Mouse (Mus musculus) kidney, postnatal 25 days (tissue): ENCODE measurements around the gene Med15.
A peak's percentile ranks its signal among the peaks of the same experiment; 100 is the strongest.

Source experiments
- DNase-seq, 2 experiments: peaks; one replicate each; pipeline ENCODE4 v3.0.0; 2021; ENCODE audit warnings: mixed read lengths in 2 of 2

Gene Med15

DNA sequence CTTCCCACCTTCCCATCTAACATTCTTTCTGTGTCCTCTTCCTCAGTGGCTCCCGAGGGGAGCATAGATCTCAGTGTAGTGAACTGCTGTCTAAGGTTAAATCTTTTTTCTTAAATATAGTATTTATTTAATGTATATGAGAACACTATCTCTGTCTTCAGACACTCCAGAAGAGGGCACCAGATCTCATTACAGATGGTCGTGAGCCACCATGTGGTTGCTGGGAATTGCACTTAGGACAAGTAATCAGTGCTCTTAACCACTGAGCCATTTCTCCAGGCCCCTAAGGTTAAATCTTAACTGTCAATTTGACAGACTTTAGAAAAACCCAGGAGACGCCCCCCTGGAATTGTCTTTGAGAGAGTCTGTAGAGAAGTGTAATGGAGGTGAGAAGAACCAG lies 670 bp downstream of the Med15 start:
- no peak for DNase-seq

DNA sequence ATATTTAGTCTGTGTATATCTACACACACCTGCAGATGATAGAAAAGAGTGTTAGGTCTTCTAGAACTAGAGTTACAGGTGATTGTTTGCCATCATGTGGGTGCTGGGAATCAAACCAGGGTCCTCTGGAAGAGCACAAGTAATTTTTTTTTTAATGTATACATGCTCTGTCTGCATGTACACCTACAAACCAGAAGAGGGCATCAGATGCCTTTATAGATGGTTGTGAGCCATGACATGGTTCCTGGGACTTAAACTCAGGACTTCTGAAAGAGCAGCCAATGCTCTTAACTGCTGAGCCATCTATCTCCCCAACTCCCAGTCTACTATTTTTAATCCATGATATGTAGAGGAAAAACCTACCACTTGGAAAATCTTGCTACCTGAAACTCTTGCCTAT lies 2.7 kb downstream of the Med15 start:
- DNase-seq, result no peak

DNA sequence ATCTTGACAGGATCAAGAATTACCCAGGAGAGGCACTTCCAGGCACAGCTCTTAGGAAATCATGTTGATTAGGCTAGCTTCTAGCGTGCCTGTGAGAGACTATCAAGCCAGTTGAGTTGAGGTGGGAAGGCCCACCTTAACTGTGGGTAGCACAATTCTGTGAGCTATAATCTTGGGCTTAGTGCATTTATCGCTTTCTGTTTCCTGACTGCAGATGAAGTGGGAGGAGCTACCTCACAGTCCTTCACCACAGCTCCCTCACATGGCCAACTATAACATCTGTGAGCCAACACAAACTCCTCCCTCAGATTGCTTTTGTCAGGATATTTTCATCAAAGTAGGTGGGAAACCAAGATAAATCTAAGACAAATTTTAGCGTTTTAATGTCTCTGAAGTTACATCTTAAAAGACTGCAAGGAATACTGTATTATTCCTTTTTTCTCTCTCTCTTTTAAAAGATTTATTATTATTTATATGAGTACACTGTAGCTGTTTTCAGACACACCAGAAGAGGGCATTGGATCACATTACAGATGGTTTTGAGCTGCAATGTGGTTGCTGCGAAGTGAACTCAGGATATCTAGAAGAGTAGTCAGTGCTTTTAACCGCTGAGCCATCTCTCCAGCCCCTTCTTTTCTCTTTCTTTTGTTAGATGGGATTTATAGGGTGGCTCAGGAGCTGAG lies 5.4 kb downstream of the Med15 start:
- peak; percentile 62 to 70 for DNase-seq

DNA sequence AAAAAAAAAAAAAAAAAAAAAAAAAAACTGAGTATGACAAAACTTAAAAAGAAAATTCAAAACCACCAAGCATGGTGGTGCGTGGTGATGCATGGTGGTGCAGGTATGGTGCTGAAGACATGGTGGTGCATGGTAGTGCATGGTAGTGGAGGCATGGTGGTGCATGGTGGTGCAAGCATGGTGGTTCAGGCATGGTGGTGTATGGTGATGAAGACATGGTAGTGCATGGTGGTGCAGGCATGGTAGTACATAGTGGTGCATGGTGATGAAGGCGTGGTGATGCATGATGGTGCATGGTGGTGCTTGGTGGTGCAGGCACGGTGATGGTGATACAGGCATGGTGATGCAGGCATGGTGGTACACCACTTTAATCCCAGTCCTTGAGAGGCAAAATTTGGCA lies 8.2 kb downstream of the Med15 start:
- no peak for DNase-seq

DNA sequence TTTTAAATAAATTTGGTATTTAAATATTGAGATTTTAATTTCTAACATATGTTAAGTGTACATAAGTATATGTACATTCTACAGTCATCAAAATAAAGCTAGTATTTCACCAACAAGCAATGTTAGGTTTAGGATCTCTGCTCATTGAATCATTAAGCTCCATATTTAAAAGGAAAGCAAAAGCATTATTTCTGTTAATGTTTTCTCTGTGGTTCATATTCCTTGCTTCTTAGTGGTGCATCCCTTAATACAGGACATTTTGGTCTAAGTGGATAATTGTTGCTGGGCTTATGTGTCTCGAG lies 9.4 kb downstream of the Med15 start:
- DNase-seq, result no peak

DNA sequence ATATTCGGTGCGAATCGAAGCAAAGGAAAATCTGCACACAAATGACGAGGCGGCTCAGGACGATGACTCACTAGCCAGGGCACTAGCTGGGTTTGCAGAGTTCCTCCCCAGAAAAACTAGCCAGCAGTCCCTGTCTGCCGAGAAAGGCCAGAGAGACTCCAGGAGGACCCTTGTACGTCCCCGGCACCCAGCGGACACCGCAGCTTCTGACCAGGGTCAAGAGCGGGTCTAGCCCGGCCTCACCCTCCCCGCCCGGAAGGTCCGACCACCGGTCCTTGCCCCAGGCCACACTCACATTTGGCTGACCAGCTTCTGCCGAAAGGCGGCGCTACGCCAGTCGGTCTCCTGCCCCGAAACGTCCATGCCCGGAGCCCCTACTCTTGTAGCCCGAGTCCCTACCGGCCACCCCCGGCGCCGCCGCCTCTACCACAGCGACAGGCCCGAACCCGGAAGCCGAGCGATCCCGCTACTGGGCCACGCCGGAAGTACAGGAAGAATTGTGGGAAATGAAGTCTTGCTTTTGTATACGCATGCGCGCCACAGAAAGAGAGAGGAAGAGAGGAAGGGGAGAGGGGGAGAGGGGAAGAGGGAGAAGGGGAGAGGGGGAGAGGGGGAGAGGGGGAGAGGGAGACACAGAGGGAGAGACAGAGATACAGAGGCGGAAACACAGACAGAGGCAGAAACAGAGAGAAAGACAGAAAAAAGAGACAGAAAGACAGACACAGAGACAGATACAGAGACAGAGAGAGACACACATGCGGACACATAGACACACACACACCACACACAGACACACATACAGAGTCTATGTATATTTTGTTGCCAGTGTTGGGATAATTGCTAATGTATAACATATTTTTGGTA lies 10.0 kb downstream of the Med15 start:
- DNase-seq, result peak; percentile 90 to 95

DNA sequence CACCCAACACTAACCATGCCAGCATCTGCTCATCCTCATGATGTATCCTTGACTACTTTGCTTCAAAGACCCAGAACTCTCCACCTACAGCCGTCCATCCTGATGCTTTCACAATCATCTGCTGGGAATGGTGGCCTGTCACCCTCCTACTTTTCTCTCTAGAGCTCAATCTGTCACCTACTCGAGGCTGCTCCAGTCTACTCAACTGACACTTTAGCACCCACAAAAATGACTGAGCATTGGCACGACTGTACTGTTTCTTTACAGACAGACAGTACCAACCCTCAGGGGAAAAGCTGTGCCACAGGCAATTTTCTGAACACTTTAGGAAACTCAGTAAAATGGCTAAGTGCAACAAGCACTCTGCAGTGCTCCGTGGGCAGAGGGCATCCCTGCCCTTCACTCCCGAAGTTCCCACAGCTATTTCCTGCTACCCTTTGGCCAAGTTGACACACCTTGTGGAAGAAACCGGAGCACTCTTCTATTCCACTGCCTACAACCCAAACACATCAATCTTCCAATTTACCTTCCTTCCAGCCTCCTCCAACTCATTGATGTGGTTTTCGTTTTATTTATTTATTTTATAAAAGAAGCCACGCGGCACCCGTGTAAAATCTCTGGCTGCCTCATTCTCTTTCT lies 10.8 kb downstream of the Med15 start:
- DNase-seq, result no peak

DNA sequence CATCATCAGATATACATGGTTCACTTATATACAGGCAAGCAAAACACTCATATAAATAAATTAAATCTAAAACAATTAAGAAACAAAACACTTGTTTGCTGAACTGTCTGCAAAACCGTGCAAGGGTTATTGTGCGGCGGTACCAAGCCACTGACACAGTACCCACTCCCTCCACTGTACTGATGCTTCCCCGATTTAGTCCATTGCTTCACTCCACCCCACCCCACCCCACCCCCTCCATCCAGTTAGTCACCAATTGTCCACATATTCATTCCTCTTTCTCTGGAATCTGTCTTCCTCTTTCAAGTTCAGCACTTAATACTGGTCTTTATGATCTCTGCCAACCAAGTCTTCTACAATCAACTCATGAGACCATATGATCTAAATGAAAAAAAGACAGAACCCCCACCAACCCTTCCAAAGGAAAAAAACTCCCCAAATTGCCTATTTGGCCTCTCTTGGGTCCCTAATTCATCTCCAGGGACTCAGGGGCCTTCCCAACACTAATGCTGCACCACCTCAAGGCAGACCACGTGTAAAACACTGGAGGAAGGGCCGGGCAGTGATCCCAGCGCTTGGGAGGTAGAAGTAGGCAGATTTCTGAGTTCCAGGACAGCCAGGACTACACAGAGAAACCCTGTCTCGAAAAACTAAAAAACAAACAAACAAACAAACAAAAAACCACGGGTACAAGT lies 11.4 kb downstream of the Med15 start:
- DNase-seq, result no peak

DNA sequence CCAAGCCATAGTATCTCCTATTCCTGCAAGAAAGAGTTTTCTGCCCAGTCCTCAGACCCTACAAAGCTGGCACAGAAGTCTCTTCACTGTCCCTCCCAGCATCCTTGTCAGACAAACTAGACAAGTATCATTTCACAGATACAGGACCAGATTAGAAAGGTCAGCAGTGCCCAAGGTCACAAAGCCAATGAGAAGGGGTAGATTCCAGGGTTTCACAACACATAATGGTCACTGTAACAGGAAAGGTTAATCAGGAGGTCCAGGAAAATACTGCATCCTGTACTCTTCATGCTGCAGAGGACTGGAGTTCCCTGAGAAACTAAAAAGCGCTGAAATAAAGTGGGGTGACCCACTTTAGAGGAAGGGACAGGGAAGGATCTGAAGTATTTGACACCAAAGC lies 14.9 kb downstream of the Med15 start:
- DNase-seq, result no peak

DNA sequence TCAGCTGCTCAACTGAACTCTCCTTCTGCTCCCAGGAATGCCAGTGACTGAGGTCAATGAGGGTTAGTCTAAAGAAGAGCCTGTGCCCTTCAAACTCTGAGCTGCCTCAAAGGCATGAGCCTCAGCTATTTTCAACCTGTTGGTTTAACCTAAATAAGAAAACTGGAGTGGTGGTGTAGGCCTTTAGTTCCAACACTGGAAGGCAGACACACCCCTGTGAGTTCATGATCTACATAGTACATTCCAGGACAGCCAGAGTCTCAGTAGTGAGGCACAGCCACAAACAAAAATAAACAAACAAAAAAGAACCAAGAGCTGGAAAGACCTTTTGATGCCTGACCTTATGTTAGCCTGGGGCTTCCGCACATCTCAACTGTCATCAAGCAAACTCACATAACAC lies 25.1 kb downstream of the Med15 start:
- DNase-seq, result no peak

DNA sequence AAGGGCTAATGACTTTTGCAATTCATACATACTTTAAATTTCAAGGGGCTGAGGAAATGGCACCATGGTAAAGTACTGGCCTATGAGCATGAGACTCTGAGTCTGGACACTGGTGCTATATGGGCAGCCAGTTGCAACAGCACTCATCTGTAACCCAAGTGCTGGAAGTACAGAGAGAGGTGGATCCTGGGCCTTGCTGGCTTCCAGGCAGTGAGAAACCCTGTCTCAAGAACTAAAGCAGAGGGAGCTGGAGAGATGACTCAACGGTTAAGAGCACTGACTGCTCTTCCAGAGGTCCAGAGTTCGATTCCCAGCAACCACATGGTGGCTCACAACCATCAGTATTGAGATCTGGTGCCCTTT lies 31.7 kb downstream of the Med15 start:
- no peak for DNase-seq

DNA sequence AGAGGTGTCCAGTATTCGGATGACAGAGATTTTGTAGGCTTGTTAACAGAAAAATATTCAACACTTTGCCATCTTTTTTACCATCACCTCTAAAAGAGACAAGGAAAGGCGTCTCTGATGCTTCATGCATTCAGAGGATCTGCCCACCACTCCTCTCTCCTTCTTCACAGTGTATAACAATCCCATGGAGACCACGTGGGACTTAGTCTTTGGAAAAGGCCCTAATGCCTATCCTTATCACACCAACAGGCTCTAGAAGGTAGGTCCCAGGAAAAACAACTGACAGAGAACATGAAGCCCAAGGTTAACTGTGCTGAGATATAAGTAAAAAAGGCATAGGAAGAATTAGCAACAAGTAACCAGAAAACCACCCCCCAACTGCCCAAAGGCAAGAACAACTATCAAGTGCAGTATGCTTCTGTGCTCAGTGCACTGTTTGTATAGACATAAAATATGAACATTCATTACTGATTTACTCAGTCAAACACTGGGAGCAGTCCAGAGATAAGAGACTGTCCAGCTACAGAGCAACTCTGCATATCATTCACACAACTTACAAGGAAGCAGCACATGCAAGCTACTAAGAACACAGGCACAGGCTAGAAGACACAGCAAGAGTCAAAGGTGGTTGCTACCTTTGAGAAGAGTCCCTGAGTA lies 32.2 kb downstream of the Med15 start:
- DNase-seq, result no peak

DNA sequence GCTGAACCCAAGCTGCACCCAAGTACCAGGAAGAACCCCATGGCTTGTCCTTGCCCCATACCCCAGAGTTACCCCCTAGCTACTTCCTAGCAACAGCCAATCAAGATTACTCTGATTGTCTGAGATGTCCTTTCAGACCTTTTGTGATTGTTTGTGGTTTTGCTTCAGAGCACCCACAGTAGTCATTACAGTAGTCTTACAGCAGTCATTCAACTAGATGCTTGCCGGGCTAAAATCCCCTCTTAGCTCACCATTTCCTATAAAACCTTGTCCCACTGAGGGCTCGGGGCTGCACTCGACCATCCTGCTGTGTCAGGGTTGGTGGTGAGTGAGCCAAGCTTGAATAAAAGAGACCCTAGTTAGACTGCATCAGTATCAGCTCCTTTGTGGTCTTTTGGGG lies 37.8 kb downstream of the Med15 start:
- DNase-seq, result no peak

DNA sequence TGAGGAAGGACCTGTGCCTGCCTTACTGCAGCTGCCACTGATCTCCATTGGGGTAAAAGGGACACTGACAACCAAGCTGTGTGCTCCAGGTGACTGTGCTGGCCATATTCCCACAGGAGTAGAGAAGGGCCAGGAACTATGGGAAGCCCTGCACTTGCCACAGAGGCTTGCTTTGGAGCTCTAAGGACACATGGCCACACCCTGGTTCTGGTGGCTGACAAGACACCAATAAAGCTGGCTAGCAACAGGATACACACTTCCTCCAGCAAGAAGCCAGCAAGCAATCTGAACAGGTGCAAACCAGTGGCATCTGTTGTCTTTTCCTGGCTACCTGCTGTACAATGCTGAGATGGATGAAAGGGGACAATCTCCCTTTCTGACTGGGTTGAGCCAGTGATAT lies 62.8 kb downstream of the Med15 start:
- no peak for DNase-seq

DNA sequence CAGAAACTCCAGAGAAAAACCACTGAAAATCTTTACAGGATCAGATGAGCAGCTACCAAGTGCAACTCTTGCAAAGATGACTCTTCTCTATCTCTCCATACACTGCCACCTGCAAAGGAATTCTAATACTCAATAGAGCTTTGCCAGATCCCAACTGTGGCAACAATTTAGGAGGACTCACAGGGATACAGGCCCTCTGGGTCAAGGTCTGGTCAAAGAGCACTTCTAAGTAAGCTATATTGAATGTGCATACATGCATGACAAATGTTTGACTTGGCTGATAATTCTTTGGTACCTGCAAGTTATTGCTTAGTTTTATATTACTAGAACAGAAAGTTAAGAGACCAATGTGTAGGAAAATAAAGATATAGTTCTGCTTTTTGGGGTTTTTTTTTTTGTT lies 67.1 kb downstream of the Med15 start:
- DNase-seq, result peak in 1 of 2 experiments; percentile 22

DNA sequence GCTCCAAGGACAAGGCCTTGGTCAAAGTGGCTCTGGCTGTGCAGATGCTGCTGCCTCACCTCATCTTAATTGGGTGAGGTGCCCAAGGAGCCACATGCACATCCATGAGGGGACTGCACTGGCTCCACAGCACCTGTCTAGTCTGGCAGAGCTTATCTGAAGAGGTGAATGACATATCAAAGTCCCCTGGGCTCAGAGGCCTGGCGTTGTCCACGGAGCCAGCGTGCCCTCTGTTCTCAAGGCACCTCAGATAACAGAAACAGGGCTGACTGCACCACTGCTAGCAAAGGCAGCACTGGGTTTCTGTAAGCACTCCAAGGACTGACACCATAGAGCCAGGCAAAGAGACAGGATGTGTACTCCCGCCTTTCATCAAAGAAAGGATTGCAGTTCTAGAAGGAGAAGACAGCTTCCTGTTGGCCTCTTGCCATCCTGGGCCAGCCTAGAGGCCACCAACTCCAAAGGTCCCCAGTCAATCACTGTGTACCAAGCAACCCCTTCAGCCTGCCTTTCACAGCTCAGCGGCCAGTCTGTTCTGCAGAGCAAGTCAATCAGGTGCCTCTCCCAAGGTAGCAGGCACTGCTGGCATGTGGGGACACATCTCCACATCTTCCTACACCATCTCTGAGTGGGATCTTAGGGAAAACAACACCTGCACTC lies 76.3 kb downstream of the Med15 start:
- peak; percentile 19 to 48 for DNase-seq

DNA sequence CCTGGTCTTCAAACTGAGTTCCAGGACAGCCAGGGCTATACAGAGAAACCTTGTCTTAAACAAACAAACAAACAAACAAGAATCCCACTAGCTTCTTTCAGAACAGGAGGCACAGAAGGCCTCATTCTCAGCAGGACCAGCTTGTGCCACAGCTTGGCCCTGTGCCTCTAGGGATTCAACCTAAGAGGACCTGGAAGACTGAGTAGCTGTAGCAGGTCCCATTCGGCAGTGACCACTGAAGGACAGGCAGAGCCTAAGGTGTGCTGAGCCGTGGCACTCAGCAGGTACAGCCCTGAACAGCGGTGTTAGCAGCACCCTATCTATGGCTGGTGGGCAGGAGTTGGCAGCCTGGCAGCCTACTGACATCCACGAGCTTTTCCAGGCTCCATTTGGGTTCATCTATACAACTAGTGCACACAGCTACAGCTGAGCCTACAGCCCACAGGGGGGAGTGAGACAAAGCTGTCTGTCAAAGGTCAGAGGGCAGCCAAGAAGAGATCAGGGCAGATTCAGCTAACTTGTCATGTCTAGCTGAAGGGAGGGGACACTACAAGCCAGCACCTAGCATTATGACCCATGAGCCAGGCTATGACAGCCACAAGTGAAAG lies 78.4 kb downstream of the Med15 start:
- DNase-seq, result no peak

DNA sequence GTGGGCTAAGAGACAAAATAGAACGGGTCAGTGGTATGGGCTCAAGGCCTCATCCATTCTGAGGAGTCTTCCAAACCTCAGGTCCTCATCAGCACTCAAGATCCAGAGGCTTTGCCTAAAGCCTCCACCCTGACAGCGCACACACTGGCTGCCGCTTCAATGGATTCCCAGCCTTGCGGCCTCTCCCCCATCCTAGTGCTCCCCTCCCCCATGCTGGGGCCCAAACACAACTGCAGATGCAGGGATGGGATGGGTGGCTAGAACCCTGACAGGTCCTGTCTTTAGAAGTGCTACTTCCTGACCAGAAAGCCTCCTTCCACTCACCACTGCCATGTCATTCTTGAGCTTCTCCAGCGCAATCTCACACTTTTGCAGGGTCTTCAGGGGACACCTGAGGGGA lies 79.1 kb downstream of the Med15 start:
- DNase-seq, result no peak

DNA sequence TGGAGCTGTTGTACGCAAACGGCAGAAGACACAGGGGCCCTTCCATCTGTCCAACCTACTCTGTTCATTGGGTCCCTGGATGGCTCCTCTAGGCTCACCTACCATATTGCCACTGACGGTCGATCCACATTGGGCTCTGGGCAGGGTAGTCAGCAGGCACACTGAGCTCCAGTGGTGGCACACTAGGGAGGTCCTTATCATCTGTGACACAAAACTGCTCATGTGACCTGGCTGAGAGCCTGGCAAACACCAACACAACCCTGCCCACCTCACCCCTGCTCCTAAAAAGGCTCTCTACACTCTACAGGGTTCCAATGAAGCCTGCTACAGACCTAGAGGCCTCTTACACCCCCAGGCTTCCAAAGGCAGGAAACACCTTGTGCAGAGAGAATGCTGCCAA lies 80.1 kb downstream of the Med15 start:
- no peak for DNase-seq

DNA sequence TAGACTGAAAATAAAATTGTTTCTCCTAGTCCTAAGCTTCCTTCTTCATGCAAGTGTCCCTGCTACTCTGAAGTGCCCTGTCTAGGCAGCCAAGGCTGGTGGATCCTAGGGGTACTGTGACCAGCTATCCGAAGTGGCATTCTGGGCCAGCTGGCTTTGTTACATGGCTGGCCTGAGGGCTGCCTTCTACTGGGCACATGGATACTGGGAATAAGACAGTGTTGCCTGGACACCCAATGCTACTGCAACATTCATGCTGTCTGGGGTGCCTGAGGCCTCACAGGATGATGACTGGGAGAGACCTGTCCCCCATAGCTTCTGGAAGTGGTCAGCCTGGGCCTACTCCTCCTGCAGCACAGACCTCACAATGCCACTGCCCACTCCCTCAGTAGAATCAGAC lies 82.0 kb downstream of the Med15 start:
- no peak for DNase-seq

DNA sequence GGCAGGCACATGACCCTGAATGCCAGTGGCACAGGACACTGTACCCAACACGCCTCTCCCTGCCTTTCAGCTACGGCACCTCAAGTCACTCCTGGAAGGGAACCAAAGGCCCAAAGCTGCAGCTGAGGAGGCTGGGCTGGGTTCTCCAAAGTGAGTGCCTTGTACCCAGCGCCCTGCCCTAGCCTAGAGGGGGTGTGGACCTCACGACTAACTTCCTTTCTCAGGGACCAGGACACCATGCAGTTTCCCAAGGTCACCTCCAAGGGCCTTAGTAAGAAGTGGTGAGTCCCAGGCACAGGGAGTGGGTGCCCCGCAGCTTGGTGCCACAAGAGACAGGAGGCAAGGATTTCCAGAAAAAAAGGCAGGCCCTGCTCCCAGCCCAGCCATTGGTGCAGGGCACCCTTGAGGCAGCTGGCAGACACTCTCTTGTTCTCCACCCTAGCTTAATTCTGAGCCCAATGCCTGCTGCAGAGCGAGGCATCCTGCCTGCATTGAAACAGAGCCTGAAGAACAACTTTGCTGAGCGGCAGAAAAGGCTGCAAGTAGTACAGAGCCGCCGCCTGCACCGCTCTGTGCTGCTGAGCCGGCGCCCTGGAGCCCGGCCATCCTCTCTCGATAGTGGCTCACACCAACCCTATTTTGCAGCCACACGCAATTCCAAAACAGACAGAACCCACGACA lies 82.6 kb downstream of the Med15 start:
- DNase-seq, result no peak
